Mouse (Mus musculus): ENCODE data around the gene Tes3-ps.
A peak's percentile ranks its signal among the peaks of the same experiment; 100 is the strongest.

Gene Tes3-ps

GRCm38 (mm10) chr13:49492376-49493368 is at the start of gene Tes3-ps:
Tes3-ps (plus strand) TSS chr13:49493318.
- DNase-seq (ENCODE audit: low spot score in 2 of 2): no peak

GRCm38 (mm10) chr13:49444451-49444850 is 48.7 kb upstream of the Tes3-ps start:
- DNase-seq (ENCODE audit: low spot score in 2 of 2): no peak

- peak; percentile 79 to 83 for DNase-seq (ENCODE audit: low spot score in 2 of 2)
These were observed 43.8 kb upstream of the Tes3-ps start for GRCm38 (mm10) chr13:49449318-49449749.

- DNase-seq (ENCODE audit: low spot score in 2 of 2): no peak
These were observed 32.8 kb upstream of the Tes3-ps start for GRCm38 (mm10) chr13:49460276-49460675.

GRCm38 (mm10) chr13:49460692-49461414 is 32.3 kb upstream of the Tes3-ps start:
- peak in 1 of 2 experiments; percentile 43 for DNase-seq (ENCODE audit: low spot score in 2 of 2)

- DNase-seq (ENCODE audit: low spot score in 2 of 2): peak in 1 of 2 experiments; percentile 24
These were observed 31.5 kb upstream of the Tes3-ps start for GRCm38 (mm10) chr13:49461458-49462132.

DNA sequence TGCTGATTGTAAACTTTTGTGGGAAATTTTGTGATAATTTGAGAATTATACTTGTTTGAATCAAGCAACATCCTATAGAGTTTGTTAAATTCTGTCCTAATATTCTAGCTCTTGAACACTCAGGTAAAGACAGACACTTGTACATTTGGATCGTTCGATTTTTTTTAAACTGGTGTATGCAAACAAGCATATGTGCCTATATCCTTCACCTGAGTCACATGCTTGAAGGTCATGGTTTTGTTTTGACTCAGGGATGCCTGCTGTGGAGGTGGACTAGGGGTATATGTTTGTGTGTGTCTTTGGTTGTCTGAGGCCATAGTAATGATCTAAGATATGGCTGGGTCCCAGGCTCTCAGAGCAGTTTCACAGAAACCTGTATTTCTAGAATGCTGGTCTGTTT is 30.2 kb upstream of the Tes3-ps start:
- no peak for DNase-seq (ENCODE audit: low spot score in 2 of 2)

DNA sequence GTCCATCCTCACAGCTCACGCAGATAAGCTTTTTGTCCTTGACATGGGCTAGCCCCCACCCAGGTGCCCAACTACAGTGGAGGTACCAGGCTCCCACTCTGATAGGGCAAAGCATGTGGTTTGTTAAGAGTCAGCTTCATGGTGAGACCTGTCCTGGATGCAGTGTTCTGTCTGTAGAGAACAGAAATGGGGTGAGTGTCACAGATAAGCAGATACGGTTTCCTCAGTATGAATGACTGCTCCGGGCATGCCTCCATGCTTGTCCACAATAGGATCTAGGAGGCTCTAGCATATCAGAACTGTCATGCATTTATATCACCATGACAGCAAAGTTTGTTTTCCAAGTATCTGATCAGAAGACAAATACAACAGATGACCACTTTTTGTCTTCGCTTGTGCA is 27.2 kb upstream of the Tes3-ps start:
- DNase-seq (ENCODE audit: low spot score in 2 of 2): no peak

- peak in 1 of 2 experiments; percentile 73 for DNase-seq (ENCODE audit: low spot score in 2 of 2)
These were observed 26.6 kb upstream of the Tes3-ps start for GRCm38 (mm10) chr13:49466393-49467075.

- DNase-seq (ENCODE audit: low spot score in 2 of 2): no peak
These were observed 25.5 kb upstream of the Tes3-ps start for GRCm38 (mm10) chr13:49467585-49467984.

- DNase-seq (ENCODE audit: low spot score in 2 of 2): no peak
These were observed 24.1 kb upstream of the Tes3-ps start for GRCm38 (mm10) chr13:49469002-49469401.

DNA sequence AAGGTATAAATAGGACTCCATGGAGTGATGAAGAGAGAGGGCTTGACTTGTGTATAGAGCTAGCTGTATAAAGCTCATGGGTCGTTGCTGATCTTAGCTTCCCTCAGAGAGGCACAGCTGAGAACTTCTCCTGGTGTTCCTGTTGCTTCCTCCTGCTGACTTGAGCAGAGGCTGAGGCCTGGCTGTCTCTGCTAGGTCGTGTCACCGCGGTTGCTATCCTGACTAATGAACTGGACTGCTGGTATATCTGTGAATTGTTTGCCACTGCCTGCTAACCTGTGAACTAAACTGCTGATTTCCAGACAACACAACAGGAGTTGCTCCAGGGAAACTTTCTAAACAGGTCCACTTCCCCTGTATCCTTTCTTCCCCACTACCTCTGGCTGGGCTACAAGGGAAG is 22.8 kb upstream of the Tes3-ps start:
- DNase-seq (ENCODE audit: low spot score in 2 of 2): no peak

DNA sequence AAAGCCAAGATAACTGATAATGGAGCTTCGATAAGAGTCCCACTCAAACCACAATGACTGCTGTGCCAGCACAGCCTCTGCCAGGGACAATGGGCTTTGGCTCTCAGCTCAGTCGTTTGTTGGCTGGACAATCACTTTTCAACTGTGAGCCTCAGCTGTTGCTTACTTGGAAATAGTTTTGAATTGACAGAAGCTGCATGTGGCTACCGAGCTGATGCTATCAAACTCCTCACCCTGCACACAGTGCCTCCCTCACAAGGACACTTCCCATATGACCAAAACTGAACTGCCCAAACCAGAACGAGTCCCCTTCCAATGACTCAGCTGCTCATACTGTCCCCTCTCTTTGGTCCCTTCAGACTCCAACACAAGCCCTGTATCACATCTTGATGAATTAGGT is 22.3 kb upstream of the Tes3-ps start:
- no peak for DNase-seq (ENCODE audit: low spot score in 2 of 2)

- DNase-seq (ENCODE audit: low spot score in 2 of 2): no peak
These were observed 21.0 kb upstream of the Tes3-ps start for GRCm38 (mm10) chr13:49471981-49472675.

GRCm38 (mm10) chr13:49472676-49473005 is 20.5 kb upstream of the Tes3-ps start:
- no peak for DNase-seq (ENCODE audit: low spot score in 2 of 2)

DNA sequence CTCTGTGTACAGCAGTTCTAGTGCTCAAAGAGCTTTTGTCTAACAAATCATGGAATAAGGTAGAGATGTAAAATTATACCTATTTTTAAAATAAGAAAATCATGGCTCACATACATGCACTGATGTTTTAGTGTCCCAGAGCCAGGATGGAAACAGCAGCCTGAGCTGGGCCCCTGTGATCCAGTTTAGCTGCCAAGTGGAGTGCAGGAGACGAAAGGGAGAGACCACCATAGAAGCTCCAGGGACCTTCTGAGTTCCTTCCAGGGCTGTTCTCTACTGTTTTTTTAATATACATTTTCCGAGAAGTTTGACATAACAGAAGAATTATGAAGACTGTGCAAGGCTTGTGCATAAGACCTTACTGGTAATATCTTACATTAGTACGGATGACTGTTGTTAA is 15.2 kb upstream of the Tes3-ps start:
- DNase-seq (ENCODE audit: low spot score in 2 of 2): no peak

DNA sequence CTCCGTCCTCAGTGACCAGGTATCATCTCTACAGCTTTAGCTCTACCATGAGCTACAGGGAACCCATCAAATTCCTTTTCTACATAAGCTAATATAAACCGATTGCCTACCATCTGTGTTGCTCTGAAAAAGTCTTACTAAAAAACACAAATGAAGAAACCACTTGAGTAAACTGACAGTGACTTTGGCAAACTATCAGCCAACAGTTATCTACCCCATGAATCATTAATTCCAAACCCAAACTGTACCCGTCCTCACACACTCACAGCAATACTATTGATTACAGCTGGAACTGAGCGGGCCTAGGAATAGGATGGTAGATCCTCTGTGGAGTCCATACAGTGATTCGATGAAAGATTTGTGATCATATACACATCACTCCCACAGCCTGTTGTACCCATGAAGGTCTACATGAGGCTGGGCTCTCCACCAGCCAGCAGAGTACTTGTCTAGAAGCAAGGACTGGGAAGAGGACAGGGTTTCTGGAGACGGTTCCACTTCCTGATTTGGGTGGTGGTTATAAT is 14.2 kb upstream of the Tes3-ps start:
- no peak for DNase-seq (ENCODE audit: low spot score in 2 of 2)

- no peak for DNase-seq (ENCODE audit: low spot score in 2 of 2)
These were observed 13.7 kb upstream of the Tes3-ps start for GRCm38 (mm10) chr13:49479399-49479798.

GRCm38 (mm10) chr13:49480057-49480456 is 13.1 kb upstream of the Tes3-ps start:
- DNase-seq (ENCODE audit: low spot score in 2 of 2): peak; percentile 56 to 84

DNA sequence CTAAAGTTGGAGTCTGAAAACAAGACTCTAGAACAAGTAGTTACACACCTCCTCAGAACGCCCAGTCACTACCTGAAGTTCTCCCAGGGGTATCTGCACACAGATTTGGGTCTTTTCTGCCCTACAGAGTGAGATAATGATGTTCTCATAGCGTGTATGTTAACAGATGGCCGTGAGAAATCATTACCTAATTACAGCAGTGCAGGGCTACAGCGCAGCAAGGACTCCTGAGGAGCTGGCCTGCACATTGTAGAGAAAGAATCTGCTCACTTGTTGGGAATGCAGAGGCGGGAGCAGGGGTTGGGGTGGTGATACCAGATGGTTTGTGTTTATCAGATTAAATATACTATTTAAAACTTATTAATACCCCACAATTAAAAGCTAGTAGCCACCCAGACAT is 12.6 kb upstream of the Tes3-ps start:
- DNase-seq (ENCODE audit: low spot score in 2 of 2): peak in 1 of 2 experiments; percentile 30

DNA sequence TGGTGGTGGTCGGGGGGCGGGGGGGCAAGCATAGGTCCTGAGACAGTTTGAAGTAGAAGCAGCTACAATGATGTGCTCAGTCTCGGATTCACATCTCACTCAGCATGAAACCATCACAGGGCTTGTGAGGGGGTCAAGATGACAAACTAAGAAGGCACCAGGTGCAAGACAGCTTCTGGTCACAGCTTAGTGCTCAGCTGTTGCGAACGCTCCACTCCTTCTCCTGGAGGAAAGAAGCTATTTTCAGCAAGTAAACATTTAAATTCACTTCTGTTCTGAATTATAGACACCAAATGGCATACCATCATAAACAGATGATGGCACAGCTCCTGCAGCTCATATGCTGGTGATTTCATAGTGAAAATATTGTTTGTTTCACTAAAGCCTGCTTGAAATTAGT is 7.7 kb upstream of the Tes3-ps start:
- no peak for DNase-seq (ENCODE audit: low spot score in 2 of 2)

Data from urinary bladder, postnatal 36 days (tissue).